10 mouse cellular contexts compared by ENCODE assay signal in genomic region chr12:9469655-9470470, GRCm38 (mm10).
"Had no signal": no experiment of that assay in that cellular context is flagged by ENCODE, and none has a peak within 500 bp of the region (broad histone marks: within the 10 kb centered on the region; RNA-seq: fewer than 3 reads in every experiment).

No protein-coding gene starts in this region.

- H3K27ac ChIP-seq: liver, embryonic 15.5 days; midbrain, embryonic 13.5 days had no signal

- H3K9me3 ChIP-seq: liver, embryonic 15.5 days; midbrain, embryonic 13.5 days had no signal

- DNase-seq: kidney, adult 18-20 months; kidney, postnatal 10 days; kidney, postnatal 4 days; lung, adult 2 months; lung, postnatal 36 days; right cerebral cortex, postnatal 25 days; thymus, postnatal 36 days had no signal

- ATAC-seq: lung, postnatal 0 days; midbrain, embryonic 13.5 days had no signal

- H3K27me3 ChIP-seq: liver, embryonic 15.5 days; midbrain, embryonic 13.5 days had no signal

- H3K4me3 ChIP-seq: liver, embryonic 15.5 days; midbrain, embryonic 13.5 days had no signal

- H3K36me3 ChIP-seq: liver, embryonic 15.5 days; midbrain, embryonic 13.5 days had no signal

- H3K9ac ChIP-seq: liver, embryonic 15.5 days; midbrain, embryonic 13.5 days had no signal

- H3K4me2 ChIP-seq: liver, embryonic 15.5 days; midbrain, embryonic 13.5 days had no signal

- H3K4me1 ChIP-seq: liver, embryonic 15.5 days; midbrain, embryonic 13.5 days had no signal
